Mouse (Mus musculus): ENCODE data around the gene Fahd1. TPM values are rescaled to one million over a fixed set of nuclear protein-coding genes. Genes with fewer than 3 reads are reported as not detected.

The Fahd1 gene
- total and polyA plus RNA-seq, 2 experiments from 2014 or later, result 15.6 to 16.6 TPM

DNA sequence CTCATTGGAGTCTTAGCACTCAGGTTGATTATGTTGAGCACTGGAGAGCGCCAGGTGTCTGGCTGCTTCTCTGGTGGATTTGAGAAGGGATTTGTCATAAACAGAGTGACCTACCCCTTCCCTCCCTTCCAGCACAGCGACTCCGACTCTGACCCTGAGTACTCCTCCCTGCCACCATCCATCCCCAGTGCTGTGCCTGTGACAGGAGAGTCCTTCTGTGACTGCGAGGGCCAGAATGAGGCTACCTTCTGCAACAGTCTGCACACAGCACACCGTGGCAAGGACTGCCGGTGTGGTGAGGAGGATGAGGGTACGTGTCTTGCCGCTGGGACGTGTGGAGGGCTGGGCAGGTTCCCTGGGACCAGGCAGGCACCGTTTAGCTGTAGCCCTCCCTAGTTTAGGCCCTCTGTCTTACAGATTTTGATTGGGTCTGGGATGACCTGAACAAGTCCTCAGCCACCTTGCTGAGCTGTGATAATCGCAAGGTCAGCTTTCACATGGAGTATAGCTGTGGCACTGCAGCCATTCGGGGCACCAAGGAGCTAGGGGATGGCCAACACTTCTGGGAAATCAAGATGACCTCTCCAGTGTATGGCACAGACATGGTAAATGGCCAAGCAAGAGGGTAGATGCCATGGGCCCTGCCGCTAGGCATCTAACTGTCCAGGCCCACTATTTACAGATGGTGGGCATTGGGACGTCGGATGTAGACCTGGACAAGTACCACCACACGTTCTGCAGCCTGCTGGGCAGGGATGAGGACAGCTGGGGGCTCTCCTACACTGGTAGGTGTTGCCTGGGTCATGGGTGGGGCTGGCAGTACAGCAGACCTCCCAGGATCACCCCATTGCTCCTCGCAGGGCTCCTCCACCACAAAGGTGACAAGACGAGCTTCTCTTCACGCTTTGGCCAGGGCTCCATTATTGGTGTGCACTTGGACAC is 40.3 kb upstream of the Fahd1 start:
- Histone ChIP-seq H3K27ac (ENCODE audit: low read depth, low read length) (no peak overlapping the region), H3K36me3 (ENCODE audit: insufficient read depth) (peaks cover 43% of the 10 kb centered on the region), H3K9me3 (ENCODE audit: low read length) (no peaks in the 10 kb centered on the region), H3K27me3 (ENCODE audit: insufficient read depth, low read length) (no peaks in the 10 kb centered on the region), H3K4me2 (ENCODE audit: low read depth) (no peak overlapping the region), H3K4me1 (ENCODE audit: insufficient read depth) (peaks cover 18% of the 10 kb centered on the region), H3K4me3 (ENCODE audit: low read depth, low read length) (no peak overlapping the region), H3K9ac (no peak overlapping the region)
- no peak for ATAC-seq
- no peak for DNase-seq
- WGBS, result 86% methylated on average over 19 of the region's 19 CpGs
- no peak for TF ChIP-seq CTCF (IDR thresholded peaks at IDR 0.05; ENCODE audit: low read depth)

DNA sequence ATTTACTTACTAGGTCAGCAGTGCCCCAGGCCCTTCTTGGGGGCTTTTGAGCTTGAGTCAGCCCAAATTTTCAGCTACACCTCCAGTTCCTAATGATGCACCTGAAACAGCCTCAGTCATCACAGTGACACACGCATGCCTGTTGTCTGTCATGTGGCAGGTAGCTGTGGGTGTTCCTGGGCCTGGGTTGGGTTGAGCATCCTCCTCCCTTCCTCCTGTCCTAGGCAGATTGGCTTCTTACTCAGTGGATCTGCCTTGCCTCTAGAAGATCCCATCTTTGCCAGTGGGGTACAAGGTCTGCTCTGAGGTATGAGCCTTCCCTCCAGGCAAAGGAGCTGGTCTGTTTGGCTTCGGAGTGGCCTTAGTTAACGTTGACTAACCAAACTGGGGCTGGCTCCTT is 38.7 kb upstream of the Fahd1 start:
- no peak overlapping the region for H3K9ac ChIP-seq
- WGBS, result 93% methylated on average over 3 of the region's 3 CpGs
- H3K4me2 ChIP-seq (ENCODE audit: low read depth), result no peak overlapping the region
- ATAC-seq (no peak), DNase-seq (no peak)
- peaks cover 46% of the 10 kb centered on the region for H3K36me3 ChIP-seq (ENCODE audit: insufficient read depth)
- peaks cover 13% of the 10 kb centered on the region for H3K4me1 ChIP-seq (ENCODE audit: insufficient read depth)
- H3K27me3 ChIP-seq (ENCODE audit: insufficient read depth, low read length), result no peaks in the 10 kb centered on the region
- no peak overlapping the region for H3K4me3 ChIP-seq (ENCODE audit: low read depth, low read length)
- no peaks in the 10 kb centered on the region for H3K9me3 ChIP-seq (ENCODE audit: low read length)
- H3K27ac ChIP-seq (ENCODE audit: low read depth, low read length), result no peak overlapping the region
- TF ChIP-seq CTCF (IDR thresholded peaks at IDR 0.05; ENCODE audit: low read depth), result no peak

- H3K9me3 ChIP-seq (ENCODE audit: low read length), result no peaks in the 10 kb centered on the region
- no peak for DNase-seq
- TF ChIP-seq CTCF (IDR thresholded peaks at IDR 0.05; ENCODE audit: low read depth), result no peak
- peak overlapping the region; percentile 84; the same call in 1 of the 2 replicates for H3K27ac ChIP-seq (ENCODE audit: low read depth, low read length)
- 65% methylated on average over 18 of the region's 18 CpGs for WGBS
- H3K4me3 ChIP-seq (ENCODE audit: low read depth, low read length), result peak overlapping the region; percentile 86
- H3K27me3 ChIP-seq (ENCODE audit: insufficient read depth, low read length), result no peaks in the 10 kb centered on the region
- ATAC-seq, result no peak
- H3K9ac ChIP-seq, result peak overlapping the region; percentile 77
- peaks cover 9% of the 10 kb centered on the region for H3K4me1 ChIP-seq (ENCODE audit: insufficient read depth)
- peaks cover 46% of the 10 kb centered on the region for H3K36me3 ChIP-seq (ENCODE audit: insufficient read depth)
- peak overlapping the region; percentile 92 for H3K4me2 ChIP-seq (ENCODE audit: low read depth)
Observed at GRCm38 (mm10) chr17:24887291-24888080, 37.3 kb upstream of the Fahd1 start.

- 1% methylated on average over 18 of the region's 18 CpGs for WGBS
- DNase-seq (no peak), ATAC-seq (peak; percentile 30)
- Histone ChIP-seq H3K27me3 (ENCODE audit: insufficient read depth, low read length) (no peaks in the 10 kb centered on the region), H3K27ac (ENCODE audit: low read depth, low read length) (peak overlapping the region; percentile 84), H3K4me1 (ENCODE audit: insufficient read depth) (peaks cover 9% of the 10 kb centered on the region), H3K9me3 (ENCODE audit: low read length) (no peaks in the 10 kb centered on the region), H3K4me3 (ENCODE audit: low read depth, low read length) (peak overlapping the region; percentile 86), H3K9ac (peak overlapping the region; percentile 77), H3K36me3 (ENCODE audit: insufficient read depth) (peaks cover 42% of the 10 kb centered on the region), H3K4me2 (ENCODE audit: low read depth) (peak overlapping the region; percentile 92)
- no peak for TF ChIP-seq CTCF (IDR thresholded peaks at IDR 0.05; ENCODE audit: low read depth)
Observed at GRCm38 (mm10) chr17:24886932-24887271, 36.7 kb upstream of the Fahd1 start.

DNA sequence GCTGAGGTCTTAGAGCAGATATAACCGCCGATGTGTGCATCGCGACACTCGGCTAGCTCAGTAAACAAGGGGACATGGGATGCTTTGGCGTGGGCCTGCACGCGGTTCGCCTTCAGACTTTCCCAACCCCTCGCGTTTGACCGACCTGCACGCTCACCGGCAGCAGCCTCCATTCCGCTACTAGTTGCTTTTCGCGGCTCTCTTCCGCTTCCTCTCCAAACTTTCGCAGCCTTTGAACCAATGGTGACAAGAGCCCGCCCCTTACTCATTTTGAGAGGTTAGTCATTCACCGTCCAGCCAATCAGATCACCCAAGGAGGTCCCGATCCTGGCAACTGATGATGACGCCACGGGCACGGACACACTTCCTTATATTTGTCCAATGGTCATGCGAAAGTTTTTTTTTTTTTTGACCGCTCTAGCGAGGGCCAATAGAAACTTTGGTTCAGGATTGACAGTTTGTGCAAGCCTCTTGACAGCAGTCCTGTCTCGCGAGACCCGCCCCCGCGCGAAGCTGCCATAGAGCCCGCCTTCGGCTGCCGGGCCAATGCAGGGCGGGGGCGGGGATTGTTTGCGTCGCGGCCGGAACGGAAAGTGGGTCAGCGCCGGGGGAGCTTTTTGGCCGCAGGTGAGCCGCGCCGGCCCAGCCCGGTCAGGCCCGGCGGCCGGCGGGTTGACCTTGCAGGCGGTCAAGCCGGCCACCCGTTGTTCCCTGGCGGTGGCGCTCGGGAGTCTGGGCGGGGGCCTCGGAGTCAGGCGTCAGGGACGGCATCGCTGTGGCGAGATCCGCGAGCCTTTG is 36.2 kb upstream of the Fahd1 start, which contains the start of the genes Nubp2 and Spsb3:
Gene Nubp2 (minus strand): TSS at position 216 of the 798 bp plus-strand sequence.
Gene Spsb3 (plus strand): TSS at position 510 of the 798 bp plus-strand sequence.
- peak; percentile 98 for ATAC-seq
- WGBS, result 1% methylated on average over 69 of the region's 69 CpGs

DNA sequence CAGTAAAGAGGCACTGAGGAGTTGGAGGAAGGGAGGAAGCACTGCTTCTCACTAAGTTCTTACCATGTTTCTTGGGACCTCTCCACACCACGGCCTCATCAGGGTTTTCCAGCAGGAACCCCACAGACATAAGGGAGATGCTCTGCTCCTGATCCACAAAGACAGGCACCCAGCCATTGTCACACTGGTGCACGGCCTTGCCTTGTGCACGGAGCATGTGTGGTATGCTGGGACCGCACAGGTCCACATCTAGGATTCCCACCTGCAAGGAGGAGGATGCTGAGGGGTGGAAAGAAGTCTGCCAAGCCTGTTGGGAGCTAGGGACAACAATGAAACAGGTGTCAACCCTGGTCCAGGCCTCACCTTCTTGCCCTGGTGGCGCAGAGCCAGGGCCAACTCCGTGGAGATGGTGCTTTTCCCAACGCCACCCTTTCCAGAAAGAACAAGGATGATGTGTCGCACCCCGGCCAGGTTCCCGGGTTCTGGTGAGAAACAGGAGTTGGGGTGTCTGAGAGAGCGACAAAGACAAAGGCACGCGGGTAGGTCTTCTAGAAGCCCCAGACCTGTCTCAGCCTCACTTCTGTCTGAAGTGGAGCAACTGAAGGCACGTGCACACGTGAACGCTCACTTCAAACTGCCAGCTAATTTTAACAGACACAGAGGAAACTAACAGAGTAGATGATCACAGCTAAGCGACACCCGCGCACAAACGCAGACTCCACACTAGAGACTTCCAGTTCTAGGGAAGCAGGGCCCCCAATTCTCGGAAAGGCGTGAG is 35.4 kb upstream of the Fahd1 start:
- peaks cover 9% of the 10 kb centered on the region for H3K4me1 ChIP-seq (ENCODE audit: insufficient read depth)
- no peaks in the 10 kb centered on the region for H3K27me3 ChIP-seq (ENCODE audit: insufficient read depth, low read length)
- H3K4me3 ChIP-seq (ENCODE audit: low read depth, low read length), result peak overlapping the region; percentile 86
- no peak overlapping the region for H3K27ac ChIP-seq (ENCODE audit: low read depth, low read length)
- H3K9me3 ChIP-seq (ENCODE audit: low read length), result no peaks in the 10 kb centered on the region
- ATAC-seq (no peak), DNase-seq (no peak)
- peak overlapping the region; percentile 88 for H3K4me2 ChIP-seq (ENCODE audit: low read depth)
- 27% methylated on average over 22 of the region's 22 CpGs for WGBS
- H3K9ac ChIP-seq, result peak overlapping the region; percentile 59
- no peak for TF ChIP-seq CTCF (IDR thresholded peaks at IDR 0.05; ENCODE audit: low read depth)
- peaks cover 29% of the 10 kb centered on the region for H3K36me3 ChIP-seq (ENCODE audit: insufficient read depth)

More for the DNA sequence above, 36.2 kb upstream of the Fahd1 start, which contains the start of the genes Nubp2 and Spsb3:
- H3K9ac ChIP-seq, result peak within 1 kb of the TSS; percentile 77
- DNase-seq, result peak; percentile 99
- peak within 1 kb of the TSS; percentile 92 for H3K4me2 ChIP-seq (ENCODE audit: low read depth)
- H3K4me1 ChIP-seq (ENCODE audit: insufficient read depth), result peaks cover 9% of the 10 kb centered on the region
- peak within 1 kb of the TSS; percentile 86 for H3K4me3 ChIP-seq (ENCODE audit: low read depth, low read length)
- H3K9me3 ChIP-seq (ENCODE audit: low read length), result no peaks in the 10 kb centered on the region
- TF ChIP-seq CTCF (IDR thresholded peaks at IDR 0.05; ENCODE audit: low read depth), result peak; percentile 53
- peak within 1 kb of the TSS; percentile 84 for H3K27ac ChIP-seq (ENCODE audit: low read depth, low read length)
- H3K36me3 ChIP-seq (ENCODE audit: insufficient read depth), result peaks cover 36% of the 10 kb centered on the region
- no peaks in the 10 kb centered on the region for H3K27me3 ChIP-seq (ENCODE audit: insufficient read depth, low read length)
